Mouse (Mus musculus) lung, adult 2 months (tissue): Measurements from ENCODE around the gene Rapgef5.

ENCODE experiments used
- CTCF ChIP-seq: fragments of 200-500 bp; IDR thresholded peaks from 2 replicates; pipeline ENCODE4 v1.5.1; 2011; ENCODE audit warnings: mild to moderate bottlenecking, low read length, control low read depth; ENCODE audit not compliant: insufficient read depth
- POLR2A ChIP-seq: fragments of 200-500 bp; IDR thresholded peaks from 2 replicates; pipeline ENCODE4 v1.6.1; 2011; ENCODE audit warnings: low read depth, mild to moderate bottlenecking, control low read depth, low read length, borderline replicate concordance; ENCODE audit errors: extremely low read depth

GRCm38 (mm10) chr12:117805576-117805975, 289.3 kb downstream of the Rapgef5 start:
- no peak for TF ChIP-seq CTCF
- no peak for TF ChIP-seq POLR2A
